ENCODE assay signal across 15 mouse cellular contexts in the genomic region with DNA sequence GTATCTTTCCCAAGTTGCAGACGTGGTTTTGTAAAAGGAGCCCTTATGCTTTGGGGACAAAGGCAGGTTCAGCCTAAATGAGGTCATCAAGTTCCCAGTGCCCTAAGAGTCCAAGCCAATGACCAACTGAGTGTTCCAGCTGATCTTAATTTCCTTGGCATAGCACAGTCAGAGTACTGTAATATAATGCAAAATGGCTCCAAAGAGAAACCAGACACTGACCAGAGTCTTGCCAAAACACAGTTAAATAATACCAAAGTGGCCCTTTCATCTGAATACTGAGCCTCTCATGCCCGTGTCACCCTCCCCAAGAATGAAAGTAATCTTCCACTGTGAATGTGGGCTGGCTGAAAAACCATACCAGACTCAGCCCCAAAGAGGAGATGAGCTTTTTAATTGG. TPM values are rescaled to one million over a fixed set of nuclear protein-coding genes. Genes with fewer than 3 reads are reported as not detected.
DNase-seq lines count a peak whose midpoint lies in the region; ATAC-seq lines count a peak whose summit lies in the region.
"Had no signal": no experiment of that assay in that cellular context is flagged by ENCODE, and none has a peak within 500 bp of the region (broad histone marks: within the 10 kb centered on the region; RNA-seq: fewer than 3 reads in every experiment).

No protein-coding gene starts in this region.

- no peak overlapping the region for H3K9ac ChIP-seq in heart, embryonic 16.5 days (ENCODE audit: low read length)
- no peak overlapping the region for H3K9ac ChIP-seq in intestine, embryonic 16.5 days (ENCODE audit: low read depth, low read length)
- no peak overlapping the region for H3K9ac ChIP-seq in forebrain, embryonic 13.5 days
- H3K9ac ChIP-seq: limb, embryonic 12.5 days; liver, postnatal 0 days had no signal

- no peaks in the 10 kb centered on the region for H3K27me3 ChIP-seq in heart, embryonic 16.5 days (ENCODE audit: control insufficient read depth, insufficient read depth, low read length)
- H3K27me3 ChIP-seq in intestine, embryonic 16.5 days (replicated peaks; ENCODE audit: control insufficient read depth, insufficient read depth, low read length), result no peaks in the 10 kb centered on the region
- H3K27me3 ChIP-seq in forebrain, embryonic 13.5 days, result no peaks in the 10 kb centered on the region
- H3K27me3 ChIP-seq: limb, embryonic 12.5 days had no signal

- H3K9me3 ChIP-seq in heart, embryonic 16.5 days (replicated peaks; ENCODE audit: control insufficient read depth, low read length), result no peaks in the 10 kb centered on the region
- no peaks in the 10 kb centered on the region for H3K9me3 ChIP-seq in intestine, embryonic 16.5 days (ENCODE audit: control insufficient read depth, low read length)
- no peaks in the 10 kb centered on the region for H3K9me3 ChIP-seq in forebrain, embryonic 13.5 days (replicated peaks)
- H3K9me3 ChIP-seq: limb, embryonic 12.5 days had no signal

- no peak for DNase-seq in frontal cortex, adult 2 months (ENCODE audit: extremely low spot score in 1 of 2, low spot score in 1 of 2)
- no peak for DNase-seq in heart, postnatal 14 days
- peak; percentile 30 for DNase-seq in adipocyte (ENCODE audit: low spot score)
- DNase-seq in cerebellum, adult 18-20 months, result no peak
- DNase-seq: adrenal gland, postnatal 10 days; kidney, postnatal 4 days; liver, postnatal 0 days; lung, postnatal 4 days; midbrain, embryonic 14.5 days had no signal

- peaks cover 11% of the 10 kb centered on the region for H3K4me1 ChIP-seq in heart, embryonic 16.5 days (ENCODE audit: control insufficient read depth, insufficient read depth, low read length)
- no peaks in the 10 kb centered on the region for H3K4me1 ChIP-seq in intestine, embryonic 16.5 days (ENCODE audit: control insufficient read depth, insufficient read depth, low read length)
- no peaks in the 10 kb centered on the region for H3K4me1 ChIP-seq in forebrain, embryonic 13.5 days
- H3K4me1 ChIP-seq: limb, embryonic 12.5 days had no signal

- peak overlapping the region; percentile 11 for H3K4me2 ChIP-seq in heart, embryonic 16.5 days (ENCODE audit: low read depth, low read length)
- H3K4me2 ChIP-seq in intestine, embryonic 16.5 days (ENCODE audit: low read depth, low read length), result no peak overlapping the region
- H3K4me2 ChIP-seq in forebrain, embryonic 13.5 days, result no peak overlapping the region
- H3K4me2 ChIP-seq: limb, embryonic 12.5 days had no signal

- 35% methylated on average over 2 of the region's 2 CpGs for WGBS in heart, embryonic 16.5 days
- 59% methylated on average over 2 of the region's 2 CpGs for WGBS in intestine, embryonic 16.5 days
- WGBS in forebrain, embryonic 13.5 days, result 50% methylated on average over 2 of the region's 2 CpGs

- ATAC-seq in frontal cortex, adult (ENCODE audit: low TSS enrichment), result peak; percentile 57; the same call in 1 of the 2 replicates
- no peak for ATAC-seq in heart, embryonic 16.5 days (replicated peaks; ENCODE audit: extremely low read depth, insufficient read depth, low FRiP score)
- ATAC-seq in intestine, embryonic 16.5 days, result no peak
- ATAC-seq in forebrain, embryonic 13.5 days, result no peak
- ATAC-seq: liver, postnatal 0 days had no signal

- H3K36me3 ChIP-seq in heart, embryonic 16.5 days (ENCODE audit: control insufficient read depth, insufficient read depth), result no peaks in the 10 kb centered on the region
- H3K36me3 ChIP-seq in intestine, embryonic 16.5 days (ENCODE audit: control insufficient read depth, insufficient read depth, low read length), result no peaks in the 10 kb centered on the region
- H3K36me3 ChIP-seq in forebrain, embryonic 13.5 days (ENCODE audit: poor library complexity, severe bottlenecking), result no peaks in the 10 kb centered on the region
- H3K36me3 ChIP-seq: limb, embryonic 12.5 days had no signal

- H3K4me3 ChIP-seq in heart, embryonic 16.5 days (ENCODE audit: low read length), result no peak overlapping the region
- H3K4me3 ChIP-seq in intestine, embryonic 16.5 days (ENCODE audit: low read length), result no peak overlapping the region
- H3K4me3 ChIP-seq in forebrain, embryonic 13.5 days, result no peak overlapping the region
- H3K4me3 ChIP-seq: limb, embryonic 12.5 days had no signal

- intact Hi-C loops in heart, postnatal 14 days (cut with DNase I), result no loop called here

- peak overlapping the region; percentile 62 for H3K27ac ChIP-seq in heart, embryonic 16.5 days (ENCODE audit: low read length)
- 0 out of 2 replicates have a peak overlapping the region, but pooled peaks have one; percentile 11 for H3K27ac ChIP-seq in intestine, embryonic 16.5 days (ENCODE audit: low read length)
- no peak overlapping the region for H3K27ac ChIP-seq in forebrain, embryonic 13.5 days
- H3K27ac ChIP-seq: limb, embryonic 12.5 days had no signal

RNA-seq across cellular contexts. Expression of a gene that starts 17.4 kb away (rescaled TPM):
- 26.5 and 33.3 TPM in 2 replicates for polyA plus RNA-seq in frontal cortex, adult 2 months (2012; rRNA removed)
- 121 and 135 TPM in 2 replicates for polyA plus RNA-seq in heart, embryonic 16.5 days (2015; fragmentation: Nextera tagmentation; extraction: Ambion mirVana)
- total RNA-seq in heart, postnatal 14 days (2021), result 100 to 1,000 TPM; 148 to 165 TPM
- polyA plus RNA-seq in intestine, embryonic 16.5 days (2015; fragmentation: Nextera tagmentation; extraction: Ambion mirVana), result 12.6 and 14.7 TPM in 2 replicates
- 9.8 and 11.4 TPM in 2 replicates for polyA plus RNA-seq in forebrain, embryonic 13.5 days (2015; fragmentation: Nextera tagmentation; extraction: Ambion mirVana)
- total RNA-seq: hematopoietic stem cell, adult 5-6 weeks had no signal
